Mouse (Mus musculus): ENCODE results near the gene Ecel1. TPM values are rescaled to one million over a fixed set of nuclear protein-coding genes. Genes with fewer than 3 reads are reported as not detected.

Gene Ecel1
- total and polyA plus RNA-seq, 2 experiments from 2014 or later, result 0.41 to 2.2 TPM

GRCm38 (mm10) chr1:87186261-87187036 lies 30.1 kb upstream of the Ecel1 start:
- H3K4me3 ChIP-seq (ENCODE audit: low read depth, low read length), result peak overlapping the region; percentile 47
- TF ChIP-seq CTCF (IDR thresholded peaks at IDR 0.05; ENCODE audit: low read depth), result no peak
- TF ChIP-seq EP300 (IDR thresholded peaks at IDR 0.05; ENCODE audit: low read depth), result no peak
- no peak for DNase-seq (ENCODE audit: low spot score)
- peaks cover 59% of the 10 kb centered on the region for H3K27me3 ChIP-seq (ENCODE audit: control insufficient read depth, insufficient read depth, low read length)
- peak overlapping the region; percentile 84 for H3K4me2 ChIP-seq (ENCODE audit: low read depth, low read length)
- no peaks in the 10 kb centered on the region for H3K4me1 ChIP-seq (ENCODE audit: control insufficient read depth, insufficient read depth)
- no peaks in the 10 kb centered on the region for H3K9me3 ChIP-seq (replicated peaks; ENCODE audit: control insufficient read depth, low read length)
- peak overlapping the region; percentile 30; the same call in 1 of the 2 replicates for H3K9ac ChIP-seq (replicated peaks; ENCODE audit: low read depth, low read length)
- 3% methylated on average over 51 of the region's 54 CpGs for WGBS
- H3K27ac ChIP-seq (ENCODE audit: low read depth), result no peak overlapping the region
- ATAC-seq (ENCODE audit: insufficient read depth, low read depth), result peak; percentile 25
- H3K36me3 ChIP-seq (replicated peaks; ENCODE audit: control insufficient read depth, insufficient read depth, low read length), result no peaks in the 10 kb centered on the region

- Histone ChIP-seq H3K27me3 (ENCODE audit: control insufficient read depth, insufficient read depth, low read length) (peaks cover 58% of the 10 kb centered on the region), H3K27ac (ENCODE audit: low read depth) (no peak overlapping the region), H3K9me3 (replicated peaks; ENCODE audit: control insufficient read depth, low read length) (no peaks in the 10 kb centered on the region), H3K4me1 (ENCODE audit: control insufficient read depth, insufficient read depth) (no peaks in the 10 kb centered on the region), H3K36me3 (replicated peaks; ENCODE audit: control insufficient read depth, insufficient read depth, low read length) (no peaks in the 10 kb centered on the region), H3K4me2 (ENCODE audit: low read depth, low read length) (no peak overlapping the region), H3K9ac (replicated peaks; ENCODE audit: low read depth, low read length) (no peak overlapping the region), H3K4me3 (ENCODE audit: low read depth, low read length) (no peak overlapping the region)
- WGBS, result 16% methylated on average over 13 of the region's 13 CpGs
- no peak for DNase-seq (ENCODE audit: low spot score)
- no peak for ATAC-seq (ENCODE audit: insufficient read depth, low read depth)
- TF ChIP-seq CTCF (IDR thresholded peaks at IDR 0.05; ENCODE audit: low read depth), result no peak
- no peak for TF ChIP-seq EP300 (IDR thresholded peaks at IDR 0.05; ENCODE audit: low read depth)
These were observed 29.2 kb upstream of the Ecel1 start for GRCm38 (mm10) chr1:87185526-87185925.

DNA sequence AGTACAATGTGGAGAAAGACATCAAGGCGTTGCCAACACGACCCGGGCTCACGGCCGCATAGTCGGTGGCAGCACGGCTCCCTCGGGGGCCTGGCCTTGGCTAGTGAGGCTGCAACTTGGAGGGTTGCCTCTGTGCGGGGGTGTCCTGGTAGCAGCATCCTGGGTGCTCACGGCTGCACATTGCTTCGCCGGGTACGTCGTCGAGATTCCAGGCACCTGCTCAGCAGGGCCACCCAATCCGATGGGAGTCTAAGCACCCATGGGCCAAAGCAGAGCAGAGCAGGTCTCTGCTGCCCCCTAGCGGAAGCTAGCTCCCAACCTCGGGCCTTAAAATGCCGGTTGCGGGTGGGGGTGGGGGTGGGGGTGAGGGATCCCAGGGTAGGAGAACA lies 28.4 kb upstream of the Ecel1 start:
- peak; percentile 69 for TF ChIP-seq CTCF (IDR thresholded peaks at IDR 0.05; ENCODE audit: low read depth)
- TF ChIP-seq EP300 (IDR thresholded peaks at IDR 0.05; ENCODE audit: low read depth), result no peak
- Histone ChIP-seq H3K4me2 (ENCODE audit: low read depth, low read length) (no peak overlapping the region), H3K4me3 (ENCODE audit: low read depth, low read length) (no peak overlapping the region), H3K4me1 (ENCODE audit: control insufficient read depth, insufficient read depth) (no peaks in the 10 kb centered on the region), H3K27ac (ENCODE audit: low read depth) (no peak overlapping the region), H3K9ac (replicated peaks; ENCODE audit: low read depth, low read length) (no peak overlapping the region), H3K9me3 (replicated peaks; ENCODE audit: control insufficient read depth, low read length) (no peaks in the 10 kb centered on the region), H3K27me3 (ENCODE audit: control insufficient read depth, insufficient read depth, low read length) (peaks cover 58% of the 10 kb centered on the region), H3K36me3 (replicated peaks; ENCODE audit: control insufficient read depth, insufficient read depth, low read length) (no peaks in the 10 kb centered on the region)
- ATAC-seq (ENCODE audit: insufficient read depth, low read depth), result peak; percentile 65; the same call in 1 of the 2 replicates
- WGBS, result 10% methylated on average over 20 of the region's 20 CpGs
- peak; percentile 64 for DNase-seq (ENCODE audit: low spot score)

- no peak for DNase-seq (ENCODE audit: low spot score)
- Histone ChIP-seq H3K27me3 (ENCODE audit: control insufficient read depth, insufficient read depth, low read length) (peaks cover 58% of the 10 kb centered on the region), H3K9me3 (replicated peaks; ENCODE audit: control insufficient read depth, low read length) (no peaks in the 10 kb centered on the region), H3K9ac (replicated peaks; ENCODE audit: low read depth, low read length) (no peak overlapping the region), H3K27ac (ENCODE audit: low read depth) (no peak overlapping the region), H3K4me1 (ENCODE audit: control insufficient read depth, insufficient read depth) (no peaks in the 10 kb centered on the region), H3K4me3 (ENCODE audit: low read depth, low read length) (no peak overlapping the region), H3K36me3 (replicated peaks; ENCODE audit: control insufficient read depth, insufficient read depth, low read length) (no peaks in the 10 kb centered on the region), H3K4me2 (ENCODE audit: low read depth, low read length) (no peak overlapping the region)
- TF ChIP-seq CTCF (IDR thresholded peaks at IDR 0.05; ENCODE audit: low read depth), result no peak
- 30% methylated on average over 15 of the region's 15 CpGs for WGBS
- ATAC-seq (ENCODE audit: insufficient read depth, low read depth), result no peak
These were observed 27.9 kb upstream of the Ecel1 start for GRCm38 (mm10) chr1:87183998-87184750.

DNA sequence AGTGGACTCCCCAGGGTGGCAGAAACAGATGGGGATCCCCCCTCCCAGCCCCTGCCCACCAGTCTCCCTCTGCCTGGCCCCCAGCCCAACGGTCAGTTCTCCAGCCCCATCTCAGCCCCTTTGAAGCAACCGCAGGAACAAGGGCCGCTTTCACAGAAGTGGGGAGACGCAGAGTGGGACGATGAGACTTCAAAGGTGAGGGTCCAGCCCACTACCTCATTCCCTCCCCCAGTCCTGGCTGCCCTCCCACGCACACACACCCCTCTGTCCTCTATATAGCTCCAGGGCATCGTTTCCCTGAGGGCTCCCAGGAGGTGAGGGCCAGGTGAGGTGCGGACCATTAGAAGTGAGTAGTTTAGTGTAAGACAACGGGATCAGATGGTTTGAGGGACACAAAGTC lies 26.7 kb upstream of the Ecel1 start, which contains the start of gene Prss56:
Prss56 (plus strand) TSS at position 301 of the 400 bp plus-strand sequence.
- H3K4me2 ChIP-seq (ENCODE audit: low read depth, low read length), result no peak within 1 kb of the TSS
- 58% methylated on average over 9 of the region's 9 CpGs for WGBS
- H3K27ac ChIP-seq (ENCODE audit: low read depth), result no peak within 1 kb of the TSS
- H3K27me3 ChIP-seq (ENCODE audit: control insufficient read depth, insufficient read depth, low read length), result peaks cover 51% of the 10 kb centered on the region
- no peak for TF ChIP-seq CTCF (IDR thresholded peaks at IDR 0.05; ENCODE audit: low read depth)
- no peak for TF ChIP-seq EP300 (IDR thresholded peaks at IDR 0.05; ENCODE audit: low read depth)
- no peaks in the 10 kb centered on the region for H3K4me1 ChIP-seq (ENCODE audit: control insufficient read depth, insufficient read depth)
- DNase-seq (ENCODE audit: low spot score) (no peak), ATAC-seq (ENCODE audit: insufficient read depth, low read depth) (no peak)
- H3K36me3 ChIP-seq (replicated peaks; ENCODE audit: control insufficient read depth, insufficient read depth, low read length), result no peaks in the 10 kb centered on the region
- H3K9me3 ChIP-seq (replicated peaks; ENCODE audit: control insufficient read depth, low read length), result no peaks in the 10 kb centered on the region
- H3K4me3 ChIP-seq (ENCODE audit: low read depth, low read length), result no peak within 1 kb of the TSS
- no peak within 1 kb of the TSS for H3K9ac ChIP-seq (replicated peaks; ENCODE audit: low read depth, low read length)
